Mouse (Mus musculus) A20 (cell line): ENCODE results near the gene Skint10.

Experiments used
- DNase-seq: peaks from one replicate; pipeline ENCODE4 v3.0.0-alpha.2; 2011; ENCODE audit warnings: low read depth, low spot score

The Skint10 gene

DNA sequence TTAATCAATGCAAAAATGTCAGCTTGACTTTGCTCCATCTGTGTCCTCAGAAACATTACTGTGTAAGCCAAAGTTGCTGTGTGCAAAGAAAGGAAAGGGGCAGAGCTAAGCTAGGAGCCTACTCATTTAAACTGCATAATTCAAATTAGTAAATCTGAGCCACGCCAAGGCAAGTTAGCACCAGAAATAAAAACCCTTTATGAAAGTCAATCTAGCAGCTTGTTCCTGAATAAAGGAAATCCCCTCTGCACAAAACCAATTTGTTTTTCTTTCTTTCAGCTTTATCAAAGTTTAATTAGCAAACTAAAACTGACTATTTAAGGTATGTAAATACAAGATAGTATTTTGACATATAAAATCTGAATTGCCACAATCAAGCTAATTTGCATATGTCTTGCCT, at the start of gene Skint10:
TSS of gene Skint10 (minus strand) at position 101 of the 400 bp plus-strand sequence.
- DNase-seq = no peak

DNA sequence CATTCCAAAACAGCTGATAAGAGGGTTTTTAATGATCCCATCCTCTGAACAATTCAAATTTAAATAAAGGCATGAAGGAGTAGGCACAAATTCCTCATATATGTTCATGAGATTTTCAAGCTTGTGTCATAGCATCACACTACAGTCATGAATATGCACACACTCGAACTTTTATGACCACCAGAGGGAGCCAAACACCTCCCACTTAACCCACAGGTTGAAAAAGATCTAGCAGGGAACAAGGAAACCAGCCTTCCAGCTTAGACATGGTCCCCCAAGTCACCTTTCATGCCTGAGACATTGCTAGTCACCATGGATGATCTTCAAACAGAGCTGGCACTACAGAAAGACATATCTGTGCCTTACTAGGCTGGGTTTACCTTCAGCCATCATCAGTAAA, 16.0 kb upstream of the Skint10 start:
- DNase-seq = peak; percentile 3
